Mouse (Mus musculus) midbrain, embryonic 10.5 days (tissue): ENCODE results near the gene Bbs12. TPM values are rescaled to one million over a fixed set of nuclear protein-coding genes. Genes with fewer than 3 reads are reported as not detected.

Source experiments
- DNase-seq: peaks from one replicate; pipeline ENCODE4 v3.0.0-alpha.2; 2017; ENCODE audit warnings: low spot score
- H3K27ac ChIP-seq: fragments of 300-500 bp; sonication (generic); replicated peaks from 2 replicates; pipeline ENCODE4 v1.5.1; 2016; ENCODE audit warnings: mild to moderate bottlenecking
- H3K27me3 ChIP-seq: fragments of 300-500 bp; sonication (generic); 2 replicates; pipeline ENCODE4 v1.6.1; 2016; ENCODE audit warnings: low read depth, mild to moderate bottlenecking; ENCODE audit not compliant: poor library complexity, severe bottlenecking
- H3K36me3 ChIP-seq: fragments of 300-500 bp; sonication (generic); 2 replicates; pipeline ENCODE4 v1.6.1; 2016; ENCODE audit warnings: mild to moderate bottlenecking, moderate library complexity
- H3K4me1 ChIP-seq: fragments of 300-500 bp; sonication (generic); 2 replicates; pipeline ENCODE4 v1.6.1; 2016
- H3K4me3 ChIP-seq: fragments of 300-500 bp; sonication (generic); 2 replicates; pipeline ENCODE4 v1.5.1; 2016; ENCODE audit warnings: mild to moderate bottlenecking, moderate library complexity
- H3K9me3 ChIP-seq: fragments of 300-500 bp; sonication (generic); replicated peaks from 2 replicates; pipeline ENCODE4 v1.6.1; 2016; ENCODE audit warnings: mild to moderate bottlenecking
- WGBS: fragments of 180-500 bp; shearing (Covaris S2); methylation state at CpG from one replicate; pipeline ENCODE4 v1.1.7; 2016; 5-methylcytosine and 5-hydroxymethylcytosine counted together
- polyA plus RNA-seq: library from polyadenylated mRNA; unstranded; fragments of >200 nt; fragmentation: Nextera tagmentation; extraction: Ambion mirVana; gene quantifications from 2 replicates; pipeline ENCODE4 v1.2.1, GENCODE M21; 2016

The Bbs12 gene
- polyA plus RNA-seq: 8.8 and 9.1 TPM in 2 replicates

GRCm38 (mm10) chr3:37312370-37312941, at the start of gene Bbs12, which contains the start of gene Cetn4:
Gene Bbs12 (plus strand): TSS chr3:37312554.
Gene Cetn4 (minus strand): TSS chr3:37312708.
- Histone ChIP-seq H3K4me3 (peak within 1 kb of the TSS; percentile 96), H3K27ac (peak within 1 kb of the TSS; percentile 98), H3K36me3 (no peaks in the 10 kb centered on the region), H3K27me3 (no peaks in the 10 kb centered on the region), H3K9me3 (no peaks in the 10 kb centered on the region), H3K4me1 (peaks cover 17% of the 10 kb centered on the region)
- DNase-seq: peak; percentile 96
- WGBS: under 1% methylated on average over 53 of the region's 54 CpGs

DNA sequence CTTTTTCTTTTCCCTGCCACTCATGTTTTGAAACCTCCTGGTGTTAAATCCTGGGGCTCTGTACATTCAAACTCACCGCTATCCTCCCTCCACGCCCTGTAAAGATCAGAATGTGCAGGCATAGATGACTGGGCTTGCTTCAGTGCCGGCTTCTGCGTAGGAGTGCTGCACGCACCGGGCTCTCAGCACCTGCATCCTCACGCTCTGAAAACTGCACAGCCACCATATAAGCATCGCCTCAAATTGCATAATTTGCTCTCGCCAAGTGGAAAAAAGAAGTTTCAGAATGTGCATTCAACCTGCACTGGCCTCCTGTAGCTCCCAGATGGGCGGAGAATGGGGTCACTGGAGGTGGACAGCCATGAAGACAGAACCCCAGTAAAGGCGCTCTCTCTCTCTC, 44.0 kb upstream of the Bbs12 start:
- no peaks in the 10 kb centered on the region for H3K9me3 ChIP-seq
- DNase-seq: no peak
- no peaks in the 10 kb centered on the region for H3K4me1 ChIP-seq
- no peaks in the 10 kb centered on the region for H3K36me3 ChIP-seq
- H3K27me3 ChIP-seq: no peaks in the 10 kb centered on the region
- H3K27ac ChIP-seq: no peak overlapping the region
- no peak overlapping the region for H3K4me3 ChIP-seq
- 85% methylated on average over 11 of the region's 11 CpGs for WGBS

- no peaks in the 10 kb centered on the region for H3K9me3 ChIP-seq
- 90% methylated on average over 4 of the region's 4 CpGs for WGBS
- H3K36me3 ChIP-seq: no peaks in the 10 kb centered on the region
- no peaks in the 10 kb centered on the region for H3K27me3 ChIP-seq
- DNase-seq: no peak
- H3K4me3 ChIP-seq: no peak overlapping the region
- no peak overlapping the region for H3K27ac ChIP-seq
- H3K4me1 ChIP-seq: no peaks in the 10 kb centered on the region
Observed at GRCm38 (mm10) chr3:37269926-37270325, 42.4 kb upstream of the Bbs12 start.

- peak; percentile 31 for DNase-seq
- H3K27ac ChIP-seq: no peak overlapping the region
- no peaks in the 10 kb centered on the region for H3K4me1 ChIP-seq
- no peaks in the 10 kb centered on the region for H3K36me3 ChIP-seq
- WGBS: 7% methylated on average over 1 of the region's 1 CpGs
- H3K9me3 ChIP-seq: no peaks in the 10 kb centered on the region
- no peak overlapping the region for H3K4me3 ChIP-seq
- no peaks in the 10 kb centered on the region for H3K27me3 ChIP-seq
Observed at GRCm38 (mm10) chr3:37271209-37271608, 41.1 kb upstream of the Bbs12 start.

GRCm38 (mm10) chr3:37273092-37273491, 39.3 kb upstream of the Bbs12 start:
- 89% methylated on average over 7 of the region's 7 CpGs for WGBS
- DNase-seq: no peak
- no peak overlapping the region for H3K27ac ChIP-seq
- H3K4me3 ChIP-seq: no peak overlapping the region
- no peaks in the 10 kb centered on the region for H3K27me3 ChIP-seq
- H3K4me1 ChIP-seq: no peaks in the 10 kb centered on the region
- H3K9me3 ChIP-seq: no peaks in the 10 kb centered on the region
- no peaks in the 10 kb centered on the region for H3K36me3 ChIP-seq

- Histone ChIP-seq H3K27me3 (no peaks in the 10 kb centered on the region), H3K4me3 (no peak overlapping the region), H3K4me1 (no peaks in the 10 kb centered on the region), H3K36me3 (no peaks in the 10 kb centered on the region), H3K27ac (no peak overlapping the region), H3K9me3 (no peaks in the 10 kb centered on the region)
- WGBS: 82% methylated on average over 6 of the region's 6 CpGs
- no peak for DNase-seq
Observed at GRCm38 (mm10) chr3:37274661-37275060, 37.7 kb upstream of the Bbs12 start.

DNA sequence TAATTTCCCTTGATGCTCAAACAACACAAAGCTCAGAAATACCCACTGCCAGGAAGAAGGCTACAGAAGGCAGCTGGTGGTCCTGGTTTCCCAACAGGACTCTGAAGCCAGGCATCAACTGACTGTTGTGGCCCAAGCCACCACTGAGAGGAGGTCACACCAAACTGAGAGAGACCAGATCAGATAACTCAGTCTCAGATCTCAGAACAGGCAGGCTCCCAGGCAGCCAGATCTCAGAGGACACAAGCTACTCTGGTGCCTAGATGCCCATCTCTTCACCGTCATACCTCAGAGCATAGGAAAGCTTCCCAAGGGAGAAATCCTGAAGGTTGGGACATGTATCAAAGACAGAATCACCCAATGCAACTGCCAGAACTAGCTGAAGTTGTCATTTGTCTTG, 32.1 kb upstream of the Bbs12 start:
- Histone ChIP-seq H3K27me3 (no peaks in the 10 kb centered on the region), H3K36me3 (no peaks in the 10 kb centered on the region), H3K4me1 (no peaks in the 10 kb centered on the region), H3K4me3 (no peak overlapping the region), H3K27ac (no peak overlapping the region), H3K9me3 (no peaks in the 10 kb centered on the region)
- no peak for DNase-seq
- WGBS: 92% methylated on average over 1 of the region's 1 CpGs

DNA sequence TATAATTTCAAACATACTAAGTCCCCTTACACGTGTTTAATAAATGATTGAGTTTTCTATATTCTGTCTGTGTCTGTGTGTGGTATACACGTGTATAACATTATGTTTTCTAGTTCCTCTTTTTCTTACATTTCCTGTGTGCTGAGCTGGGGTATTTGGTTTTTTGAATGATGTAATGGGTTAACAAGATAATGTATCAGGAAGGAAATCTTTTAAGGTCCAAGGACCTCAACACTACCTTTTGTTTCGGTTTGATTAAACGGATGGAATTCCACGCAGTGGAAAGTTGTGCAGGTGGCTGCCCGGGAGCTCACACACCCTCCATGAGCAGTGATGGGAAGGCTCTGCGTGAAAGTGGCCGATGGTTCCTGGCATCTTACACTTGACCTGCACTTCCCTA, 31.5 kb upstream of the Bbs12 start:
- no peaks in the 10 kb centered on the region for H3K4me1 ChIP-seq
- H3K9me3 ChIP-seq: no peaks in the 10 kb centered on the region
- H3K4me3 ChIP-seq: no peak overlapping the region
- no peak for DNase-seq
- H3K36me3 ChIP-seq: no peaks in the 10 kb centered on the region
- H3K27me3 ChIP-seq: no peaks in the 10 kb centered on the region
- WGBS: 87% methylated on average over 8 of the region's 8 CpGs
- no peak overlapping the region for H3K27ac ChIP-seq

DNA sequence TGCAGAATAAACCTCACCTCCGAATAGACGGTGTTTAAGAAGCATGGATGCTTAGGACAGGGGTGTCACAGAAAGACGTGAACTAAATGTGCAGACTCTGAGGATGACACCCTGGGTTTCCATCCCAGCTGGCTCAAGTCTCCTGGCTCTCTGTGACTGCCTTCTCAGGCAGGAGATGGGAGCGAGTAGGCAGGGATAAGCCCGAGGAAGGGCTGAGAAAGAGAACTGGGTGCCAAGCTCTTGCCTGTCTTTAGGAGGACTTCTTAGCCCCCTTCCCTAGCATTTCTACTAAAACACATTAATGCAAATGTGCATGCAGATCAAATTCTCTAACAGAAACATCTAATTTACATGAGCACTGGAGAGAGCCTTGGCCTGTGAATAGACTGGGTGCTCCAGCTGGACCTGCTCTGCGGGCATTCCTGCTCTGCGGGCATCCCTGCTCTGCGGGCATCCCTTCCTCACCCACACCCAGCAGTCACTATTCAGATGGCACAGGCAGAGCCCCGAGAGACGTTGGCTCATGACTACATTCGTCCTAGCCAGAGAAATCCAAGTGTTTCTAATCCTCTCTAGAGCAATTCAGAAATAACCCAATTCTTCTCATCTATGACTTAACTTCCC, 29.9 kb upstream of the Bbs12 start:
- no peak for DNase-seq
- Histone ChIP-seq H3K4me1 (no peaks in the 10 kb centered on the region), H3K36me3 (no peaks in the 10 kb centered on the region), H3K27me3 (no peaks in the 10 kb centered on the region), H3K27ac (no peak overlapping the region), H3K4me3 (no peak overlapping the region), H3K9me3 (no peaks in the 10 kb centered on the region)
- 89% methylated on average over 11 of the region's 11 CpGs for WGBS

- DNase-seq: no peak
- Histone ChIP-seq H3K27ac (no peak overlapping the region), H3K9me3 (no peaks in the 10 kb centered on the region), H3K4me3 (no peak overlapping the region), H3K36me3 (no peaks in the 10 kb centered on the region), H3K27me3 (no peaks in the 10 kb centered on the region), H3K4me1 (no peaks in the 10 kb centered on the region)
- WGBS: 81% methylated on average over 4 of the region's 4 CpGs
Observed at GRCm38 (mm10) chr3:37283234-37283633, 29.1 kb upstream of the Bbs12 start.

DNA sequence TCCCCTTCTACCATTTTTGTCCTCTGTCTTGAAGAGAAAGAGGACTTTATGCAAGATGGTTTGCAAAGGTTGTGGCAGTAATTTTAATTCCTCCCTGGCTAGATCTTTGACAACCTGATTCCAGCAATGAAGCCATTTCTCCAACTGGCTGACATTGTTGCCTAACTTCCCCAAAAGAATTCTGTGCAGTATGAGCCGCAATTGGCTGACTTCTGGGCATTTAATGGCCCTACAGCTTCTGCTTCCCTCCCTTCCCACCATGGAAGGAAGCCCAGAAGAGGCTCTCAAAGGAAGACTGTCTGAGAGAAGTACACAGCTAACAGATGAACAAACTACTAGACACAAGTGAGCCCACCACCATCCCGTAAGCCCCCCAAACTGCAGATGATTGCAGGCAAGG, 23.1 kb upstream of the Bbs12 start:
- Histone ChIP-seq H3K4me1 (peaks cover 8% of the 10 kb centered on the region; the same call in 1 of the 2 replicates), H3K36me3 (no peaks in the 10 kb centered on the region), H3K9me3 (no peaks in the 10 kb centered on the region), H3K4me3 (no peak overlapping the region), H3K27me3 (no peaks in the 10 kb centered on the region), H3K27ac (no peak overlapping the region)
- no peak for DNase-seq
- 94% methylated on average over 2 of the region's 2 CpGs for WGBS

GRCm38 (mm10) chr3:37290881-37291541, 21.3 kb upstream of the Bbs12 start:
- Histone ChIP-seq H3K27me3 (no peaks in the 10 kb centered on the region), H3K4me1 (peaks cover 8% of the 10 kb centered on the region; the same call in 1 of the 2 replicates), H3K4me3 (no peak overlapping the region), H3K27ac (0 out of 2 replicates have a peak overlapping the region, but pooled peaks have one; percentile 1), H3K36me3 (no peaks in the 10 kb centered on the region), H3K9me3 (no peaks in the 10 kb centered on the region)
- WGBS: 74% methylated on average over 7 of the region's 7 CpGs
- DNase-seq: no peak

DNA sequence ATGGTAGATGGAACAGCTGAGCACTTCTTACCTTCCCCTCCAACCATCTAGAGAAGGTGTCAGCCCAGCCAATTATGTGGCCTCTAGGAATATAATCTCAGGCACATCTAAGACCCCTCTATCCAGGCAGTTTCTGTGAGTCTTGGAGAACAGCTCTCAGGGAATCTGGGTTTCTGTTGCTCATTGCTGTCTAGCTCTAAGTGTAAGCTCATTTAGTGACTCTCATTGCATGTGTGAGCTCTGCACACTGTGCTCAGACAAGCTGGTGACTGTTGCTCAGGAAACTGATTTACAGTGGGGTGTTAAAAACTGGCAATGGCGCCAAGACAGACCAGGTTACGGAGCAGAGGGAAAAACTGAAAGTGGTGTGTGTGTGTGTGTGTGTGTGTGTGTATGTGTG, 20.4 kb upstream of the Bbs12 start:
- 89% methylated on average over 2 of the region's 2 CpGs for WGBS
- Histone ChIP-seq H3K4me3 (no peak overlapping the region), H3K36me3 (no peaks in the 10 kb centered on the region), H3K9me3 (no peaks in the 10 kb centered on the region), H3K4me1 (peaks cover 8% of the 10 kb centered on the region; the same call in 1 of the 2 replicates), H3K27ac (no peak overlapping the region), H3K27me3 (no peaks in the 10 kb centered on the region)
- no peak for DNase-seq
